Mouse (Mus musculus): Measurements from ENCODE around the gene Sppl2c.

DNA sequence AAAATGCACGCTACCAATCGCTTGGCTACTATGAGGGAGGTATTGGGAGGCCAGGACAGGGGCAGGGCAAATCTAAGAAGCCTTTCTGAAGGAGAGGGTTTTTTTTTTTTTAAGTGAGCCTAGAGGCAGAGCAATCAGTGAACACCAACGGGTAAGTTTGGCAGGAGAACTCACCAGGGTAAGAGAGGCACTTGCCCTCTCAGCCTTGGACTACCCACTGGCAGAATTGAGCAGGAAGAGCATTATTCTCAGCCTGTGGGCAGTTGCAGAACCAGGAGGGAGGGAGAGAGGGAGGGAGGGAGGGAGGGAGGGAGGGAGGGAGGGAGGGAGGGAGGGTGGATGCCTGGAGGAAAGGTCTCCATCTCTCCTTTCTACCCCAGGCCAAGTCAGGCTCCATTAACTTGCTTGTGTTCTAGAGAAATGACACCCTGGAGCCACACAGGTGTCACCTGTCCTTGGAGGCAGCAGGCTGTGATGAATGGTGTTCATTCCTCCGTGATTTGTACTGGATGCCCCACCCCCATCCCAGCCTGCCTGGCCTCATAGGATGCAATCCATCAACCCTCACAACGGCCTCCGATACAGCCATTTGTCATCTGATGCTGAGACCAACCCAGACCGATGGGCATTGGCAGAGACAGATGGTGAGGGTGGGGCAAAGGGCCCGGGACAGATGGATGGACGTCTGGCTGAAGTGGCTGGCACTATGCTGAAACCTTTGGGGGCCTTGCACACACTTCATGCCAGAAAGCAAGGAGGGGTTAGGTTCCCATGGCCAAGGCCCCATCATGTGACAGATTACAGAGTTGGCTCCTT is 31.1 kb upstream of the Sppl2c start:
- TF ChIP-seq CTCF (IDR thresholded peaks at IDR 0.05; ENCODE audit: insufficient read depth, low read length) (no peak), POLR2A (IDR thresholded peaks at IDR 0.05; ENCODE audit: borderline replicate concordance, extremely low read depth, low read depth, low read length) (no peak)
